Mouse (Mus musculus): ENCODE results near the gene Cradd.

- TF ChIP-seq GATA1 (IDR thresholded peaks at IDR 0.05; ENCODE audit: borderline replicate concordance, low read length) = no peak
- no peak for TF ChIP-seq FLI1 (IDR thresholded peaks at IDR 0.05; ENCODE audit: low read length)
Observed at GRCm38 (mm10) chr10:95337589-95337988, 13.7 kb upstream of the Cradd start.
